Mouse (Mus musculus) liver, embryonic 12.5 days (tissue): Measurements from ENCODE around the gene Rbp3. TPM values are rescaled to one million over a fixed set of nuclear protein-coding genes. Genes with fewer than 3 reads are reported as not detected.

Experiments used
- ATAC-seq: fragments of 200-750 bp; cut with Nextera tagmentation; 2 replicates; pipeline ENCODE4 v1.8.0; 2017; ENCODE audit warnings: moderate number of reproducible peaks, mild to moderate bottlenecking, moderate library complexity
- H3K27ac ChIP-seq: fragments of 300-500 bp; sonication (generic); 2 replicates; pipeline ENCODE4 v1.5.1; 2016; ENCODE audit warnings: mild to moderate bottlenecking
- H3K27me3 ChIP-seq: fragments of 300-500 bp; sonication (generic); replicated peaks from 2 replicates; pipeline ENCODE4 v1.6.1; 2016; ENCODE audit warnings: mild to moderate bottlenecking, moderate library complexity
- H3K36me3 ChIP-seq: fragments of 300-500 bp; sonication (generic); 2 replicates; pipeline ENCODE4 v1.6.1; 2016; ENCODE audit warnings: mild to moderate bottlenecking, moderate library complexity
- H3K4me1 ChIP-seq: fragments of 300-500 bp; sonication (generic); 2 replicates; pipeline ENCODE4 v1.6.1; 2016
- H3K4me2 ChIP-seq: fragments of 300-500 bp; sonication (generic); 2 replicates; pipeline ENCODE4 v1.6.1; 2016; ENCODE audit warnings: mild to moderate bottlenecking, moderate library complexity
- H3K4me3 ChIP-seq: fragments of 300-500 bp; sonication (generic); 2 replicates; pipeline ENCODE4 v1.5.1; 2016; ENCODE audit warnings: mild to moderate bottlenecking, moderate library complexity
- H3K9ac ChIP-seq: fragments of 300-500 bp; sonication (generic); 2 replicates; pipeline ENCODE4 v1.6.1; 2016; ENCODE audit warnings: mild to moderate bottlenecking, moderate library complexity
- H3K9me3 ChIP-seq: fragments of 300-500 bp; sonication (generic); replicated peaks from 2 replicates; pipeline ENCODE4 v1.6.1; 2016; ENCODE audit warnings: mild to moderate bottlenecking, moderate library complexity
- WGBS: fragments of 180-500 bp; shearing (Covaris S2); methylation state at CpG from one replicate; pipeline ENCODE4 v1.1.7; 2016; ENCODE audit not compliant: insufficient replicate concordance; 5-methylcytosine and 5-hydroxymethylcytosine counted together
- polyA plus RNA-seq: library from polyadenylated mRNA; unstranded; fragments of >200 nt; fragmentation: Nextera tagmentation; extraction: Ambion mirVana; gene quantifications from 2 replicates; pipeline ENCODE4 v1.2.1, GENCODE M21; 2016

Rbp3 gene
- 0.10 and 0.12 TPM in 2 replicates for polyA plus RNA-seq

GRCm38 (mm10) chr14:33953761-33954160 is at the start of gene Rbp3:
TSS of gene Rbp3 (plus strand) at chr14:33954003.
- Histone ChIP-seq H3K27me3 (no peaks in the 10 kb centered on the region), H3K4me1 (0 out of 2 replicates have a peak, but pooled peaks cover 1% of the 10 kb centered on the region), H3K9me3 (no peaks in the 10 kb centered on the region), H3K4me3 (no peak within 1 kb of the TSS), H3K4me2 (no peak within 1 kb of the TSS), H3K27ac (no peak within 1 kb of the TSS), H3K9ac (no peak within 1 kb of the TSS), H3K36me3 (no peaks in the 10 kb centered on the region)
- ATAC-seq, result no peak
- 70% methylated on average over 5 of the region's 5 CpGs for WGBS

DNA sequence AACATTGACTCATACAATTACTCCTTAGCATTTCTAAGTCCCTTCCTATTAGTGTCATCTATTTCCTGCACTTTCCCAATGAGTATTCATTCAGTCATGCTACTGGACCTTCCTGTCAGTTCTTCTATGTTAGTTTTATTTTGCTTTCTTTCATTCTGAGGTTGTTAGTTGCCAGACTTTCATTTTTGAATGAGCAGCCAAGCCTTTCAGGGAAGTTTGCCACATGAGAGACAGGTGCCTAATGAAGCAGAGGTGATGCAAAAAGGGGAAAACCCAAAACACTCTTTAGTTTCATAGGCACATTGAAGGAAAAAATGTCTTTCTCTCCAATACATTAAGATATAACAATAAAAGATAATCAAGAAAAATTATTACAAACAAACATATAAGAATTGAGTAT is 49.0 kb upstream of the Rbp3 start:
- Histone ChIP-seq H3K4me2 (no peak overlapping the region), H3K4me1 (no peaks in the 10 kb centered on the region), H3K9me3 (no peaks in the 10 kb centered on the region), H3K36me3 (no peaks in the 10 kb centered on the region), H3K4me3 (no peak overlapping the region), H3K27ac (no peak overlapping the region), H3K9ac (no peak overlapping the region), H3K27me3 (no peaks in the 10 kb centered on the region)
- no peak for ATAC-seq

- no peak overlapping the region for H3K9ac ChIP-seq
- no peaks in the 10 kb centered on the region for H3K4me1 ChIP-seq
- no peak for ATAC-seq
- no peak overlapping the region for H3K27ac ChIP-seq
- H3K4me2 ChIP-seq, result no peak overlapping the region
- H3K9me3 ChIP-seq, result no peaks in the 10 kb centered on the region
- no peaks in the 10 kb centered on the region for H3K27me3 ChIP-seq
- H3K4me3 ChIP-seq, result no peak overlapping the region
- 21% methylated on average over 3 of the region's 3 CpGs for WGBS
- H3K36me3 ChIP-seq, result no peaks in the 10 kb centered on the region
Measured at GRCm38 (mm10) chr14:33913727-33914126, 40.1 kb upstream of the Rbp3 start.

DNA sequence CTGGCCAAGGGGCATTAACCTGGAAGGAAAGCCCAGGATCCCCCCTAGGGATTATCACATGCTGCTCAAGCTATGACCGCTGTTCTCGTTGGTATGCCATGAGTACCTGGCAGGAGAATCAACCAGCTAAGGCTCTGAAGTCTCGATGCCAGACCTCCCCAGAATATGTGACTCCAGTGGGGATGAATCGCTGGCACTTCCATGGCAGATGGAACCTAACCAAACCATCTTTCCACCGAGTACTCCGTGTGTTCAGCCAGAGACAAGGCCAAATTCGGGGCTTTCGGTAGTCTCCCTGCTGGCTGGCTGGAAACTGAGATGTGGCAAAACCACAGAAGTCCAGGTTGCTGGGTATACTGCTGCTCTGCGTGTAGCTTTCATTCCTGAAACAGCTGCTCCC is 39.6 kb upstream of the Rbp3 start:
- WGBS, result 70% methylated on average over 9 of the region's 9 CpGs
- Histone ChIP-seq H3K4me3 (no peak overlapping the region), H3K36me3 (no peaks in the 10 kb centered on the region), H3K9ac (no peak overlapping the region), H3K4me2 (no peak overlapping the region), H3K4me1 (no peaks in the 10 kb centered on the region), H3K27ac (no peak overlapping the region), H3K9me3 (no peaks in the 10 kb centered on the region), H3K27me3 (peaks cover 2% of the 10 kb centered on the region; the same call in 1 of the 2 replicates)
- ATAC-seq, result no peak

- no peaks in the 10 kb centered on the region for H3K9me3 ChIP-seq
- H3K9ac ChIP-seq, result no peak overlapping the region
- no peak overlapping the region for H3K4me2 ChIP-seq
- no peaks in the 10 kb centered on the region for H3K36me3 ChIP-seq
- peaks cover 67% of the 10 kb centered on the region for H3K27me3 ChIP-seq
- WGBS, result 50% methylated on average over 14 of the region's 14 CpGs
- no peak overlapping the region for H3K4me3 ChIP-seq
- no peak for ATAC-seq
- H3K27ac ChIP-seq, result no peak overlapping the region
- 0 out of 2 replicates have a peak, but pooled peaks cover 3% of the 10 kb centered on the region for H3K4me1 ChIP-seq
Measured at GRCm38 (mm10) chr14:33920727-33921559, 32.9 kb upstream of the Rbp3 start.

- peak overlapping the region; percentile 68 for H3K4me2 ChIP-seq
- WGBS, result 23% methylated on average over 8 of the region's 8 CpGs
- peak overlapping the region; percentile 49 for H3K4me3 ChIP-seq
- no peak overlapping the region for H3K9ac ChIP-seq
- no peaks in the 10 kb centered on the region for H3K36me3 ChIP-seq
- peaks cover 84% of the 10 kb centered on the region for H3K27me3 ChIP-seq
- H3K27ac ChIP-seq, result no peak overlapping the region
- no peaks in the 10 kb centered on the region for H3K9me3 ChIP-seq
- 0 out of 2 replicates have a peak, but pooled peaks cover 3% of the 10 kb centered on the region for H3K4me1 ChIP-seq
- no peak for ATAC-seq
Measured at GRCm38 (mm10) chr14:33922771-33923167, 31.0 kb upstream of the Rbp3 start.

DNA sequence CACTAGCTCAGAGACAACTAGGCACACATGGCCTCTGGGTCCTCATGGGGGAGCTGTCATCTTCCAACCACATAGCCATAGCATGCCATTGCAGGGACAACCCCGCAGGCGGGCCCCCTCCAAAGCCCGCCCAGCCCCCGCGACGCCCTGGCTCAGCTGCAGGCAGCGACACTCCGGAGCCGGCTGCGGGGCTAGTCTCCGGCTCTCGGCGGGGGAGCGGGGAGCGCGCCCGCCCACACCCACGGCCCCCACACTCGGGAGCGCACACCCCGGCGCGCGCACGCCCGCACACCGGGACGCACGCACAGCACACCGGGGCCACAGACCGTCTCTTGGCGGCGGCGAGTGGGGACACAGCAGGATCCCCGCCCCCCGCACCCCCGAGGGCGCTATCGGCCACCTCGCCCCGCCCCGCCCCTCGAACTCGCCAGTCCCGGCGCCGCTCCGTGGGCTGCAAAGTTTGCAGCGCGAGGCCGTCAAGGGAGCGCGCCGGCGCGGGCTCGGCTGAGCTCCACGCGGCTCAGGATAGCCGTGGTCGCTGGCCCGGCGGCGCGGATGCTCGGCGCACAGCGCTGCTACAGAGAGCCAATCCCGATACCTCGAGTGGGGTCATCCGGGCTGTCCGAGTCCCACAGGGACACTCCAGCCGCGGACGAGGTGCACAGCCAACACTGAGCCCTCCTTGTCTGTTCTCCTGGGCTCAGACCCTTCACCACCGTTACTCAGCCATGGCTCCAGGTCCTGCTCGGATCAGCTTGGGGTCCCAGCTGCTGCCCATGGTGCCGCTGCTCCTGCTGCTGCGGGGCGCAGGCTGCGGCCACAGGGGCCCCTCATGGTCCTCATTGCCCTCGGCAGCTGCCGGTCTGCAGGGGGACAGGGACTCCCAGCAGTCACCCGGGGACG is 30.4 kb upstream of the Rbp3 start, which contains the start of gene Gdf10:
Gene Gdf10 (plus strand): TSS at position 420 of the 903 bp plus-strand sequence.
- Histone ChIP-seq H3K9me3 (no peaks in the 10 kb centered on the region), H3K4me1 (0 out of 2 replicates have a peak, but pooled peaks cover 3% of the 10 kb centered on the region), H3K4me3 (peak within 1 kb of the TSS; percentile 49), H3K27me3 (peaks cover 90% of the 10 kb centered on the region), H3K4me2 (peak within 1 kb of the TSS; percentile 68), H3K9ac (peak within 1 kb of the TSS; percentile 32; the same call in 1 of the 2 replicates), H3K27ac (no peak within 1 kb of the TSS; the same call in 1 of the 2 replicates), H3K36me3 (no peaks in the 10 kb centered on the region)
- 3% methylated on average over 61 of the region's 85 CpGs for WGBS
- ATAC-seq, result no peak

GRCm38 (mm10) chr14:33931853-33932252 is 21.9 kb upstream of the Rbp3 start:
- no peak for ATAC-seq
- WGBS, result 32% methylated on average over 17 of the region's 17 CpGs
- Histone ChIP-seq H3K4me3 (no peak overlapping the region), H3K27me3 (peaks cover 56% of the 10 kb centered on the region), H3K9me3 (no peaks in the 10 kb centered on the region), H3K27ac (no peak overlapping the region), H3K4me2 (no peak overlapping the region), H3K36me3 (no peaks in the 10 kb centered on the region), H3K9ac (no peak overlapping the region), H3K4me1 (no peaks in the 10 kb centered on the region)

DNA sequence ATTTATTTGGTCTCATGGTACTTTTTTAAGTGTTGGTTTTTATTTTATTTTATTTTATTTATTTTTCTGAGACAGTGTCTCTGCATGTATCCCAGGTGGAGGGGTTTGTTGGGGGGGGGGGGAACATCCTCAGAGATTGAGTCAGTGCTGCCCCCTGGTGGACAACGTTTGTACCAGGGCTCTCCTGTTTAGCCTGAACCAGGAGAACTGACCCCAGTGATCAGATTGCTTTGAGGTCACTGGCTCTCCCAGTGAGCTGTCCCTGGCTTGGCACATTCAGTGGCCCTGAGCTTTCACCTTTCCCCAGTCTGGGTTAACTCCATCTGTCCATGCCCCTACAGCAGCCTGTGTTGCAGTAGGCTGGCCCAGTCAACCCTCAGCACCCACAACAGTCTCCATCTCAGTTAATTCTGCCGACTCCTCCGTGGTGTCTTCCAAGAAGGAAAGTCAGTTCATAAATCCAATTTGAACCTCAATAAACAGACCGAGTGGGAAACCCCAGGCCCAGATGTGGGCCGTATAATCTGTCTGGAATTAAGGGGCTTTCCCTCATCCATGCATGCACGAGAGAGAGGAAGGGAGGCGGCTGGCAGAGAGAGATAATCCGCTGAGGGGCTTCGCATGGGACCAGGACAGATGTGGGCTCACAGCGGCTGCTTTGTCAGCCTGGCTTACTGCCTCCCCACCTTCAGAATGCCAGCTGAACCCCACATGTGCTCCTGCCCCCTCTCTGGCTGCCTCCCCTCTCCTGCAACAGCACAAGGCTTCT is 20.7 kb upstream of the Rbp3 start:
- Histone ChIP-seq H3K4me2 (no peak overlapping the region), H3K27ac (no peak overlapping the region), H3K4me1 (no peaks in the 10 kb centered on the region), H3K9me3 (no peaks in the 10 kb centered on the region), H3K36me3 (no peaks in the 10 kb centered on the region), H3K9ac (no peak overlapping the region), H3K4me3 (no peak overlapping the region), H3K27me3 (peaks cover 45% of the 10 kb centered on the region)
- no peak for ATAC-seq
- WGBS, result 43% methylated on average over 10 of the region's 10 CpGs

- H3K4me1 ChIP-seq, result no peaks in the 10 kb centered on the region
- H3K4me3 ChIP-seq, result no peak overlapping the region
- no peak overlapping the region for H3K9ac ChIP-seq
- no peak for ATAC-seq
- H3K36me3 ChIP-seq, result no peaks in the 10 kb centered on the region
- H3K9me3 ChIP-seq, result no peaks in the 10 kb centered on the region
- peaks cover 40% of the 10 kb centered on the region for H3K27me3 ChIP-seq
- WGBS, result 28% methylated on average over 5 of the region's 5 CpGs
- H3K27ac ChIP-seq, result no peak overlapping the region
- no peak overlapping the region for H3K4me2 ChIP-seq
Measured at GRCm38 (mm10) chr14:33933778-33934317, 20.0 kb upstream of the Rbp3 start.

DNA sequence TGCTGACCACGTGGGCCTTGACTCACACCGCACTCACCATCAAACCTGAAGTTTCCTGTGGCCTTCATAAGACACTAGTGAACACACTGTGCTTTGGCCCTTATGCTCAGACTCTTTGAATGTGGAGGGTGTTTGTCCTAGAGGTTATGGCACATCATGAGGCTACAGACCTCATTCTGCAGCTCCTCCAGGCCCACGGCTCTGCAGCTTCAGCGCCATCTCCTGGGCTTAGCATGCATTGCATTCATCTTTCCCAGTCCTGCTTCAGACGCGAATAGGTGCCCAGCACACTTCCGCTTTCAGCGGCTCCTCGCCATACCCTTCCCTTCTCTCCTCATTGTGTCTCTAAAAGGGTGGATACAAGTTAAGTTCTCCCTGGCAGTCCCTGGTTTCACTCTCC is 14.7 kb upstream of the Rbp3 start:
- H3K27ac ChIP-seq, result no peak overlapping the region
- no peaks in the 10 kb centered on the region for H3K4me1 ChIP-seq
- 0 out of 2 replicates have a peak, but pooled peaks cover 3% of the 10 kb centered on the region for H3K27me3 ChIP-seq
- 18% methylated on average over 9 of the region's 9 CpGs for WGBS
- no peaks in the 10 kb centered on the region for H3K36me3 ChIP-seq
- H3K9me3 ChIP-seq, result no peaks in the 10 kb centered on the region
- no peak overlapping the region for H3K9ac ChIP-seq
- ATAC-seq, result no peak
- 0 out of 2 replicates have a peak overlapping the region, but pooled peaks have one; percentile 23 for H3K4me2 ChIP-seq
- no peak overlapping the region for H3K4me3 ChIP-seq
